Mouse (Mus musculus) Patski (cell line): ENCODE results near the gene Scnn1a. TPM values are rescaled to one million over a fixed set of nuclear protein-coding genes. Genes with fewer than 3 reads are reported as not detected.

Experiments used
- ATAC-seq: fragments of 100-300 bp; one replicate; pipeline ENCODE4 v1.8.0; 2021
- CTCF ChIA-PET: fragments of 350-600 bp; sonication (Branson Sonifier 250); formaldehyde crosslinking; loops from one replicate; lab custom pipeline; 2022; ENCODE audit warnings: inconsistent platforms; lab: Charles Lee
- POLR2A ChIA-PET: fragments of 350-600 bp; sonication (Branson Sonifier 250); formaldehyde crosslinking; loops from one replicate; lab custom pipeline; 2022; ENCODE audit warnings: antibody characterized with exemption, inconsistent platforms; lab: Charles Lee
- DNase-seq: peaks from one replicate; pipeline ENCODE4 v3.0.0-alpha.2; 2011; ENCODE audit warnings: low read depth, low spot score
- H3K27me3 ChIP-seq: fragments of 371-371 bp; one replicate; pipeline ENCODE4 v1.5.1; 2021
- CTCF ChIP-seq: fragments of 100-300 bp; IDR thresholded peaks from one replicate; pipeline ENCODE4 v1.5.1; 2021
- in situ Hi-C: fragments of 300-500 bp; cut with MboI; formaldehyde crosslinking; loops from 3 replicates; pipeline ENCODE4 v1.11.1; 2018; ENCODE audit warnings: low pct_unique_long_range_greater_than_20kb, mixed read lengths
- polyA plus RNA-seq: library from polyadenylated mRNA; unstranded; gene quantifications from one replicate; pipeline ENCODE4 v1.2.3, GENCODE M21; 2021

Scnn1a gene
- polyA plus RNA-seq, 1 experiment from 2014 or later = 1.8 TPM

- no peak for ATAC-seq
- ChIA-PET POLR2A (no interaction called here), CTCF (interaction anchor here (1.1 to 1.5 kb wide), 2 partner anchors 55 to 81 kb away, joined by 3 read pairs; no protein-coding TSS in a partner anchor)
- no peak for TF ChIP-seq CTCF
- H3K27me3 ChIP-seq = no peaks in the 10 kb centered on the region
- in situ Hi-C loops = loop anchor here (5.0 to 10.0 kb wide), 2 partner anchors 74 to 221 kb away; partner anchors contain the start of gene Nop2
- no peak for DNase-seq
Measured at GRCm38 (mm10) chr6:125356264-125356663, 35.8 kb downstream of the Scnn1a start.

- no peak for DNase-seq
- no peaks in the 10 kb centered on the region for H3K27me3 ChIP-seq
- no peak for TF ChIP-seq CTCF
- in situ Hi-C loops = loop anchor here (5.0 to 10.0 kb wide), 2 partner anchors 75 to 223 kb away; partner anchors contain the start of gene Nop2
- ChIA-PET POLR2A (no interaction called here), CTCF (interaction anchor here (1.5 kb wide), 1 partner anchor 83 kb away, joined by 3 read pairs; no protein-coding TSS in a partner anchor)
- no peak for ATAC-seq
Measured at GRCm38 (mm10) chr6:125357334-125357733, 36.9 kb downstream of the Scnn1a start.

GRCm38 (mm10) chr6:125359999-125360398 is 39.5 kb downstream of the Scnn1a start:
- ATAC-seq = no peak
- POLR2A ChIA-PET = no interaction called here
- CTCF ChIA-PET = interaction anchor here (1.5 to 1.9 kb wide), 2 partner anchors 11 to 85 kb away, joined by 3 to 11 read pairs; no protein-coding TSS in a partner anchor
- TF ChIP-seq CTCF = no peak
- no peak for DNase-seq
- H3K27me3 ChIP-seq = no peaks in the 10 kb centered on the region
- in situ Hi-C loops = loop anchor here (5.0 to 10.0 kb wide), 3 partner anchors 55 to 225 kb away; partner anchors contain the start of gene Nop2

GRCm38 (mm10) chr6:125360846-125361245 is 40.4 kb downstream of the Scnn1a start:
- in situ Hi-C loops = loop anchor here (10.0 kb wide), 1 partner anchor 54 kb away; no protein-coding TSS in a partner anchor
- POLR2A ChIA-PET = no interaction called here
- CTCF ChIA-PET = interaction anchor here (1.5 kb wide), 1 partner anchor 10 kb away, joined by 3 read pairs; no protein-coding TSS in a partner anchor
- ATAC-seq (no peak), DNase-seq (no peak)
- H3K27me3 ChIP-seq = no peaks in the 10 kb centered on the region
- TF ChIP-seq CTCF = no peak

DNA sequence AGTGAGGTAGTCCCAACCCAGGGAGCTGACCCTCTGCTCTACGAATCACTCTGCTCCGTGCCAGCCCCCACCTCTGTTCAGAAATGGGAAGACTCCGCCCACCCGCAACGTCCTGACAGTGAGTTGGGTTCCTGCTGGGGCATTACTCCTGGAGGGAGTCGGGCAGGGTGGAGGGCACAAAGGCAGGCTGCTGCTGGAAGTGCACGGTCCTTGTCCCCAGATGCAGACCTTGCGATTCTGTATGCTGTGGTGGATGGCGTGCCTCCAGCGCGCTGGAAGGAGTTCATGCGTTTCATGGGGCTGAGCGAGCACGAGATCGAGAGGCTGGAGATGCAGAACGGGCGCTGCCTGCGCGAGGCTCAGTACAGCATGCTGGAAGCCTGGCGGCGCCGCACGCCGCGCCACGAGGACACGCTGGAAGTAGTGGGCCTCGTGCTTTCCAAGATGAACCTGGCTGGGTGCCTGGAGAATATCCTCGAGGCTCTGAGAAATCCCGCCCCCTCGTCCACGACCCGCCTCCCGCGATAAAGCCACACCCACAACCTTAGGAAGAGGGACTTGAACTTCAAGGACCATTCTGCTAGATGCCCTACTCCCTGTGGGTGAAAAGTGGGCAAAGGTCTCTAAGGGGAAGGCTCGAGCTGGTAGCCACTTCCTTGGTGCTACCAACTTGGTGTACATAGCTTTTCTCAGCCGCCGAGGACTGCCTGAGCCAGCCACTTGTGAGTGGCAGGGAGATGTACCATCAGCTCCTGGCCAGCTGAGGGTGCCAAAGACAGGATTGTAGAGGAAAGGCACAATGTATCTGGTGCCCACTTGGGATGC is 41.2 kb downstream of the Scnn1a start:
- ATAC-seq (no peak), DNase-seq (no peak)
- POLR2A ChIA-PET = no interaction called here
- TF ChIP-seq CTCF = no peak
- H3K27me3 ChIP-seq = no peaks in the 10 kb centered on the region
- CTCF ChIA-PET = interaction anchor here (0.9 to 1.2 kb wide), 2 partner anchors 9 to 86 kb away, joined by 3 read pairs; no protein-coding TSS in a partner anchor
- in situ Hi-C loops = loop anchor here (10.0 kb wide), 1 partner anchor 53 kb away; no protein-coding TSS in a partner anchor

DNA sequence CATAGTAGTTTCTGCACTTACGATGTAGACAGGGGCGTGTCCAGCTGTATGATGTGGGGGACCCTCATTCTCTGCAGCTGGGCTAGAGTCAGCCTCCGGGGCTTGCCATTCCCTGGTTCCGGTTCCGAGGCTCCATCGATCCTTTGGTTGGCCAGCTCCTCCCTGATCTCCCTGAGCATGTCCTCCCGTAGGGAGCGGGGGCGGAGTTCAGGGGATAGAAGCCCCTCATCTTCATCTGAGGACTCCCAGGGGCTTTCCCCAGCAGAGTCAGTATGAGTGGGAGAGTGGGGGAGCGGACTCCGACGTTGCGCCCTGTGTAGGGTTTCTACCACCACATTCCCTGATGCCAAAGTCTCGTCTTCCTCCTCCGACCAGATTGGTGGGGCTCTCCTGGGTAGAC is 42.6 kb downstream of the Scnn1a start:
- CTCF ChIA-PET = no interaction called here
- no peak for ATAC-seq

GRCm38 (mm10) chr6:125363451-125364242 is 43.2 kb downstream of the Scnn1a start:
- ATAC-seq (no peak), DNase-seq (no peak)
- TF ChIP-seq CTCF = no peak
- ChIA-PET CTCF (interaction anchor here (0.8 to 4.8 kb wide), 4 partner anchors 18 to 95 kb away, joined by 3 to 32 read pairs (median 3); no protein-coding TSS in a partner anchor), POLR2A (interaction anchor here (0.6 to 2.0 kb wide), 6 partner anchors 9 to 54 kb away, joined by 3 to 9 read pairs (median 4); partner anchors contain the start of genes Ltbr and Tnfrsf1a)
- in situ Hi-C loops = loop anchor here (10.0 kb wide), 1 partner anchor 51 kb away; no protein-coding TSS in a partner anchor
- no peaks in the 10 kb centered on the region for H3K27me3 ChIP-seq

More for the DNA sequence above, 42.6 kb downstream of the Scnn1a start:
- DNase-seq = no peak
- TF ChIP-seq CTCF = no peak
- no peaks in the 10 kb centered on the region for H3K27me3 ChIP-seq
- POLR2A ChIA-PET = interaction anchor here (1.1 to 2.0 kb wide), 3 partner anchors 8 to 53 kb away, joined by 4 to 8 read pairs (median 4); no protein-coding TSS in a partner anchor
- in situ Hi-C loops = loop anchor here (10.0 kb wide), 1 partner anchor 52 kb away; no protein-coding TSS in a partner anchor

DNA sequence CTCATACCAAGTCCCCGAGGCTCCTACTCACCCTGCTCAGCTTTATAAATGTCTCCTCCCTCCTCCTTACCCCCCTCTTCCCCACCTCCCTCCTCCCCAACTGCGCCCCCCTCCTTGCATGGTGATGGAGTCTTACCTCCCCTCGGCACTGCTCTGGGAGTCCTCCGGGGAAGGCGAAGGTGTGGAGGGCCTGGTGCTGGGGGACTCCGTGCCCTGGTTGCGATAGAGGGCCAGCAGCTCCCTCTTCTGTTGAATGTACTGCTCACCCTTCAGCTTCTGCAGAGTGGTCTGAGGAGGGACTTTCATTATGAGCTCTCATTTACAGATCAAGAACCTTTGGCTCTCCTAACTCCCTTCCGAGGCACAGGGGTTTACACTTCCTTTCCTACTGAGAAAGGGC is 44.0 kb downstream of the Scnn1a start:
- POLR2A ChIA-PET = interaction anchor here (1.0 to 2.0 kb wide), 4 partner anchors 10 to 55 kb away, joined by 3 to 9 read pairs (median 6); partner anchors contain the start of genes Ltbr and Tnfrsf1a
- DNase-seq (no peak), ATAC-seq (no peak)
- TF ChIP-seq CTCF = no peak
- H3K27me3 ChIP-seq = no peaks in the 10 kb centered on the region
- CTCF ChIA-PET = interaction anchor here (0.8 to 4.8 kb wide), 6 partner anchors 18 to 95 kb away, joined by 3 to 32 read pairs (median 3); no protein-coding TSS in a partner anchor
- in situ Hi-C loops = loop anchor here (10.0 kb wide), 1 partner anchor 50 kb away; no protein-coding TSS in a partner anchor

DNA sequence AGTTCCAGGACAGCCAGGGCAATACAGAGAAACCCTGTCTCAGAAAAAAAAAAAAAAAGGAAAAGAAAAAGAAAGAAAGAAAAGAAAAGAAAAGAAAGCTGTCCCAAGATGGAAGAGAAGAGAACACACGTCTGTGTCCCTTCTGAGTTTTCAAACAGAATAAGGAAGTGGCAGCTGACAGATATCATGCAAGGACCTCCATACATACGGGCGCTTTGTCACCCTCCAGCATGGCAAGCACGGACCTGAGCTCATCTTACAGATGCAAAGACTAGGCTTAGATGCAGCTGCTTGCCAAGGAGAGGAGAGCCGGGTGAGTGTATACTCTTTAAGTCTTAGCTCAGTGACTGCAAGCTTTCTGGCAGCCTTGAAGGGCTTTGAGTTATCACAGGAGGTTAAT is 45.1 kb downstream of the Scnn1a start:
- CTCF ChIA-PET = interaction anchor here (1.0 to 4.8 kb wide), 8 partner anchors 11 to 91 kb away, joined by 3 to 32 read pairs (median 4); no protein-coding TSS in a partner anchor

More for the DNA sequence above, 45.1 kb downstream of the Scnn1a start:
- POLR2A ChIA-PET = no interaction called here
- no peaks in the 10 kb centered on the region for H3K27me3 ChIP-seq
- ATAC-seq = no peak
- no peak for DNase-seq
- in situ Hi-C loops = loop anchor here (5.0 to 10.0 kb wide), 2 partner anchors 49 to 237 kb away; no protein-coding TSS in a partner anchor
- TF ChIP-seq CTCF = no peak
